11 mouse cellular contexts compared by ENCODE assay signal in the genomic region with DNA sequence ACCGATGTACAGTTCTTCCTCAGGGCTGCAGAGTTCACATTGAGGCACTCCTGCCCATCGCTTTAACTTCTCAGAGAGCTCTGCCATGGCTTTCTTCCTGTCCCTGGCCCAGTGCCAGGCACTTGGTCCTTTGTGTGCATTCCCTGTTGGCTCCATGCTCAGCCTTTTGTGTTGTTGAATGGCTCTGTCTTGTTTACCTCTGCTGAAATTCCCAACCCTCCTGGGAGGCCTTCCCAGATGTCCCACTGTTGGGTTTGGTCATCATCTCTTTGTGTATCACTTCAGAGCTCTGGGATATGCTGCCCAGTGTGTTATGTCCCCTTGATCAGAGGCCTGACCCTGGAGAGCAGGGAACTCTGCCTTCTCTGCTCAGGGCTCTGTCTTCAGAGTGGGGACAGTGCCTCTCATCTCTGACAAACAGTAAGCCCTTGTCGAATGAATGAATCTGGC.
DNase-seq lines count a peak whose midpoint lies in the region; ATAC-seq lines count a peak whose summit lies in the region.
"Had no signal": no experiment of that assay in that cellular context is flagged by ENCODE, and none has a peak within 500 bp of the region (broad histone marks: within the 10 kb centered on the region; RNA-seq: fewer than 3 reads in every experiment).

No protein-coding gene starts in this region.

- H3K36me3 ChIP-seq in forebrain, embryonic 16.5 days (ENCODE audit: control insufficient read depth, insufficient read depth), result no peaks in the 10 kb centered on the region
- H3K36me3 ChIP-seq in midbrain, embryonic 13.5 days, result no peaks in the 10 kb centered on the region
- H3K36me3 ChIP-seq in liver, embryonic 12.5 days, result no peaks in the 10 kb centered on the region

- H3K27ac ChIP-seq in forebrain, embryonic 16.5 days (ENCODE audit: low read length), result no peak overlapping the region
- peak overlapping the region; percentile 40 for H3K27ac ChIP-seq in midbrain, embryonic 13.5 days
- H3K27ac ChIP-seq in liver, embryonic 12.5 days, result no peak overlapping the region

- no peak overlapping the region for H3K4me2 ChIP-seq in forebrain, embryonic 16.5 days (ENCODE audit: low read length)
- 0 out of 2 replicates have a peak overlapping the region, but pooled peaks have one; percentile 1 for H3K4me2 ChIP-seq in midbrain, embryonic 13.5 days (replicated peaks)
- H3K4me2 ChIP-seq in liver, embryonic 12.5 days, result no peak overlapping the region

- no peak overlapping the region for H3K9ac ChIP-seq in forebrain, embryonic 16.5 days (replicated peaks; ENCODE audit: low read depth, low read length)
- H3K9ac ChIP-seq in midbrain, embryonic 13.5 days (replicated peaks), result no peak overlapping the region
- H3K9ac ChIP-seq in liver, embryonic 12.5 days, result no peak overlapping the region
- H3K9ac ChIP-seq: liver, postnatal 0 days had no signal

- H3K4me1 ChIP-seq in forebrain, embryonic 16.5 days (replicated peaks; ENCODE audit: control insufficient read depth, insufficient read depth, low read length), result peaks cover 8% of the 10 kb centered on the region
- H3K4me1 ChIP-seq in midbrain, embryonic 13.5 days (replicated peaks), result peaks cover 35% of the 10 kb centered on the region
- H3K4me1 ChIP-seq in liver, embryonic 12.5 days, result no peaks in the 10 kb centered on the region

- no peak overlapping the region for H3K4me3 ChIP-seq in forebrain, embryonic 16.5 days (replicated peaks; ENCODE audit: low read length)
- no peak overlapping the region for H3K4me3 ChIP-seq in midbrain, embryonic 13.5 days (replicated peaks)
- no peak overlapping the region for H3K4me3 ChIP-seq in liver, embryonic 12.5 days

- ATAC-seq in forebrain, embryonic 16.5 days, result peak; percentile 45
- ATAC-seq in midbrain, embryonic 13.5 days, result peak; percentile 78
- no peak for ATAC-seq in liver, embryonic 12.5 days
- ATAC-seq: liver, postnatal 0 days had no signal

- 8% methylated on average over 3 of the region's 3 CpGs for WGBS in forebrain, embryonic 16.5 days
- WGBS in midbrain, embryonic 13.5 days, result 35% methylated on average over 3 of the region's 3 CpGs
- 66% methylated on average over 3 of the region's 3 CpGs for WGBS in liver, embryonic 12.5 days (ENCODE audit: insufficient replicate concordance)

- H3K9me3 ChIP-seq in forebrain, embryonic 16.5 days (ENCODE audit: control insufficient read depth, low read length), result no peaks in the 10 kb centered on the region
- H3K9me3 ChIP-seq in midbrain, embryonic 13.5 days, result no peaks in the 10 kb centered on the region
- H3K9me3 ChIP-seq in liver, embryonic 12.5 days (replicated peaks), result no peaks in the 10 kb centered on the region

- H3K27me3 ChIP-seq in forebrain, embryonic 16.5 days (replicated peaks; ENCODE audit: control insufficient read depth, insufficient read depth, low read length), result no peaks in the 10 kb centered on the region
- no peaks in the 10 kb centered on the region for H3K27me3 ChIP-seq in midbrain, embryonic 13.5 days
- no peaks in the 10 kb centered on the region for H3K27me3 ChIP-seq in liver, embryonic 12.5 days (replicated peaks)
- H3K27me3 ChIP-seq: CH12.LX had no signal

- peak; percentile 20 for DNase-seq in right cerebral cortex, postnatal 4 days
- DNase-seq in right cerebral cortex, postnatal 36 days (ENCODE audit: low spot score in 2 of 2), result no peak
- DNase-seq in frontal cortex, postnatal 36 days (ENCODE audit: low spot score in 2 of 2), result no peak
- no peak for DNase-seq in cerebellum, adult 18-20 months
- DNase-seq: kidney, postnatal 25 days; liver, postnatal 0 days; thymus, postnatal 14 days had no signal
